Mouse (Mus musculus): Measurements from ENCODE around the gene Rnasek. TPM values are rescaled to one million over a fixed set of nuclear protein-coding genes. Genes with fewer than 3 reads are reported as not detected.

The Rnasek gene
- total RNA-seq (2021), result 100 to 1,000 TPM; 224 to 245 TPM
- long read RNA-seq, experiment 1, transcript Rnasek-201 (3 exons, 611 nt), result major isoform, 146 of 342 reads
- long read RNA-seq, experiment 1, transcript Rnasek-203 (2 exons, 465 nt), result minor isoform, 126 of 342 reads
- long read RNA-seq, experiment 1, partial matches to known transcripts, result 68 of 342 reads
- long read RNA-seq, experiment 1, other reads (novel, unspliced or antisense), result 0 of 342 reads
- long read RNA-seq, experiment 2, transcript Rnasek-203 (2 exons, 465 nt), result minor isoform, 45 of 146 reads
- long read RNA-seq, experiment 2, transcript Rnasek-201 (3 exons, 611 nt), result major isoform, 100 of 146 reads
- long read RNA-seq, experiment 2, partial matches to known transcripts, result 1 of 146 reads
- long read RNA-seq, experiment 2, other reads (novel, unspliced or antisense), result 0 of 146 reads

DNA sequence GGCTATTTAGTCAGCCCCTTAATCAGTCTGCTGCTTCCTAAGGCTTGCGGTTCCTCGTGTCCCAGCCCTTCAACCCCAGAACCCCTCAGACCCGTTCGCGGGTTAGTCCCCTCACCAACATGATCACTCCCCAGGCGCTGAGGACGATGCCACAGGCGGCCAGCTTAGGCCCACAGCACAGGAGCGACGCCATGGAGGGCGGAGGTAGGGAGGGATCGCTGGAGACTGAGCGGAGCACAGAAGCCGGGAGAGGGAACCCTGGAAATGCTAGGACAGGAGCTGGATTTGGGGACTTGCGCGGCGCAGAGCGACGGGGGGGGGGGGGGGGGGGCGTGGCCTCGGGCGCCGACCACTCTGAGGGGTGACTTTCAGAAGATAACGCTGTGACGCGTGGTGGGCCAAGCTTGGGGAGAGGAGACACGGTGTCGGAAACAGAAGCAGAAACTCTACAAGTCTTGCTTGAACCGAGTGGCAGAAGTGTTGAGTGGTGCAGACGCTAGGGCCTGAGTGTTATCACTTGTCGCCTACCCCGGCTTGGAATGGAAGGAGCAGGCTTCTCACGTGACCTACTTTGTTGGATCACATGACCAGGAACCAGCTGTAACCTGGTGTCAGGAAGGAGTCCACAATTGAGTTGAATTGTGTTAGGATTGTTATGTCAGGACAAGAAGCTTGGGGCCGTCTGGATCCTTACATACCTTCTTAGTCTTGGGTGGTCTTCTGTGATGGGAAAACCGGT, at the start of gene Rnasek, which contains the start of gene Gm21988:
TSS of gene Rnasek (minus strand) at position 302 of the 739 bp plus-strand sequence.
TSS of gene Gm21988 (minus strand) at position 290 of the 739 bp plus-strand sequence.
- DNase-seq, result peak; percentile 76 to 80

DNA sequence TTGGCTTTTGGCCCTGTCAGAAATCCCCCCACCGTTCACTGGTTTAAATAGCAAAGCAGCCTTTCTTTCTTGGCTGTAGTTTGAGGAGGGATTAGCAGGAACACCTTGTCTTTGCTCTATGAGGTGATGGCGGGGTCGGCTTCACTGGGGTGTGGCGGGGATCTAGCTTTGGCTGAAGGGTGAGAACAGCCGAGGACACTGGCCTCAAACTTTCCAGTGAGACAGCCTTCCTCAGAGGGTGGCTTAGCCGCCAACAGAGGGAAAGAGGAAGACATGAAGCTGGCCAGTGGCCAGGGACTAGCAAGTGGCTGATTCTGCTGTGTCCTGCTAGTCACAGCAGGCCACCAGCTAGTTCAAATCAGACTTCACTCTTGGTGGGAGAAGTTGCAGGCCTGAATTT, 49.6 kb upstream of the Rnasek start:
- peak; percentile 30 to 36 for DNase-seq

DNA sequence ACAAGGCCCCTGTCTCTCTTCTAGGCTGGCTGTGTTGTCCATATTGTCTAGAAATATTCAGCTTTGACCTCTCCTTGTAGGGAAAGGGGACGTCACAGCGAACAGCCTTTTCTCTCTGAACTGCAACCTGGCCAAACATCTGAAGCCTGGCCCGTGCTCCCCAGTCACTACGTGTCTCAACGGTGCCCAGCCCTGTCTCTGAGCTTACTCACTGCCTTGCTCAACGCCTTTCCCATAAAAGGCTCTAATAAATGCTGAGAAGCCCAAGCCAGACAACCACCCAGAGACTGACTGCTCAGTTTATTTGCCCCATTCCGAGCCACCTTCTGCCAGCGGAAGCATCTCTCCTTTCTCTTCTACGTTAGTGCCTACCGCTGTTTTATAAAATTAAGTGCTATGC, 48.5 kb upstream of the Rnasek start:
- no peak for DNase-seq

DNA sequence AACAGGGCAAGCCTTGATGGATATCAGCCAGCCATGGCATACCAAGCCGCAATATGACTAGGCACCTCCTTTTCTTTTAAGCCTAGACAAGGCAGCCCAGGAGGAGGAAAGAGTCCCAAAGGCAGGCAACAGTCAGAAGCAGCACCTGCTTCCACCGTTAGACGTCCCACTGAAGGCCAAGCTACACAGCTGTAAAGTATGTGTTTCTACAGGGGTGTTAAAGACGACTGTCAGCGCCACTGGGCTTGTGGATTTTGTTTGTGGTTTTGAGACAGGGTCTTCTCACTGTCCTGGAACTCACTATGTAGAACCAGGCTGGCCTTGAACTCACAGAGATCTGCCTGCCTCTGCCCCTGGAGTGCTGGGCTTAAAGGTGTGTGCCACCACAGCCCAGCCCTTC, 46.0 kb upstream of the Rnasek start:
- DNase-seq, result no peak

DNA sequence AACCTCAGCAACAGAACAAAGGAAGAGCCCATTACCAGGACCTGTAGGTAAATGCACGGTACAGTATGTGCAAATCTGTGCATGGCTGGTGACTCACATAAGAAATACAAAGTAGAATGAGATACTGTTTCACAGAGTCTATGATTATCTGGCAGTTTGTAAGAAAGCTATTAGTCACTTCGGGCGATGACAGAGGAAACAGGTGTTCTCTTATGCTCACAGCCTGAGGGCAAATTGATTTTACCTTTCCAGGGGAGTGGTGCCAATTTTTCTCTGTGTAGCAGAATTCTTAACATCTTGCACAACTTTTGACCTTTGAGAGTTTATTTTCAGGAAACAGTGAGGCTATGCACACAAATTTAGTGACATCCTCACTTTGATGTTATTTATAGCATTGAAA, 45.1 kb upstream of the Rnasek start:
- DNase-seq, result no peak

DNA sequence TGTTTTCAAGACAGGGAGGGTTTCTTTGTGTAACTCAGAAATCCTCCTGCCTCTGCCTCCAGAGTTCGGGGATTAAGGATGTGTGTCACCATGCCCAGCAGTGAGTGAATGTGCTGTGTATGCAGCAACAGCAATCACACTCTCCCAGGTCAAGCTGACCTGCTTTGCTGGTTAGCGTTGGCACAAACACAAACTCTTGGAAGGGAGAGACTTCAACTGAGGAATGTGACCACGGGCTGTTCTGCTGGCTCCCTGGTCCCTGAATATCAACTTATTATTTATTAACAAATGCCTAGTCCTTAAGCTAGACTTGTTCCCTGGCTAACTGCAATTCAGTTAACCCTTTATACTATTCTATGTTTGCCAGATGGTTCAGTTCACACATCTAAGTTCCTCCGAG, 44.0 kb upstream of the Rnasek start:
- DNase-seq, result no peak

DNA sequence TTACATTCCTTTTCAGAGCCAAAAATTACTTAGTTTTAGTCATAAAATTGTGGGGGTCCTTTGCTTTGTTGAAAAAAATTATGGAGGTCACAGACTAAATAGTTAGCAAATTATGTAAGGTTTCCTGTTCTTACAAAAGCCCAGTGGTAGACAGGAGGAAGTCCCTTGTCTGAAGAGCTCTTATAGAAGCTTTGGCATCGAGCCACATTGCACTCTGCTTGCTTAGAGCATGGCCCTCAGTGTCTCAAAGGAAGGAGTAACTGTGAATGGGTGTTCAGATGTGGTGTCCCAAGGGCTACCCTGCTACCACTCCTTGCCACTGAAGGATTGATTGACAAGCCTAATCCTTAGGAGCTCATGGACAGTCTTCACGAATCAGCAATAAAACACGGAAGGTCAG, 40.8 kb upstream of the Rnasek start:
- DNase-seq, result no peak

DNA sequence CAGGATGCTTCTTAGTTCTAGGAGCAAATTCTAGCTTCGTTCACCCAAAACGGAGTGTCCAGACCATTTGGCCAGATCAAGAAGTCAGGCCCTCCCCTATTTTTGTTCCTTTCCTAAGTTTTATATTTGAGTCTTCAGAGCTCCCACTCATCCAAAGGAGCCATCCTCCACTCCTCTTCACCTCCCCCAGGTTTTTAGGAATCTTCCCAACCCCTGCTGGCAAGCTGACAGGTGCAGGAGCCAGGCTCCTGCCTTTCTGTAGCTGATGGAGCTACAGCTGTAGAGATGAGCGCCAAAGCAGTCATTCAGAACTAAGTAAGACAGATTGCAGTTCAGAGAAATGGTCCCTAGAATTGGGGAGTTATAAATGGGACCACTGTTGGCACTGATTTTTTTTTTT, 39.3 kb upstream of the Rnasek start:
- no peak for DNase-seq

DNA sequence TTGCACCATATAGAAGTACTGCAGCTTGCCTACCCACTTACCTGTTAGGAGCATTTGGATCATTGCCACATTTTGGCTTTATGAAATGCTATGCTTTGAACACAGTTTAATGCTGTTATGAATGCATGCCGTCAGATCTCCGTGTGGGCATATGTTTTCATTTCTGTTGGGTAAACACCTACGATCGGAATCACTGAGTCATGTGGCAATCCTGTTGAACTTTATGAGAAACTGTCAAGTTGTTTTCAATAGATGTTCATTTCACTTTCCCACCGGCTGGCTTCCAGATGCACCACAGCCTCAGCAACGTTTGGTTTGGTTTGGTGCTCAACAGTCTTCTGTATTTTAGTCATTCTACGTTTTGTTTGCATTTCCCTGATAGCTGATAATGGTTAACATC, 32.0 kb upstream of the Rnasek start:
- no peak for DNase-seq

DNA sequence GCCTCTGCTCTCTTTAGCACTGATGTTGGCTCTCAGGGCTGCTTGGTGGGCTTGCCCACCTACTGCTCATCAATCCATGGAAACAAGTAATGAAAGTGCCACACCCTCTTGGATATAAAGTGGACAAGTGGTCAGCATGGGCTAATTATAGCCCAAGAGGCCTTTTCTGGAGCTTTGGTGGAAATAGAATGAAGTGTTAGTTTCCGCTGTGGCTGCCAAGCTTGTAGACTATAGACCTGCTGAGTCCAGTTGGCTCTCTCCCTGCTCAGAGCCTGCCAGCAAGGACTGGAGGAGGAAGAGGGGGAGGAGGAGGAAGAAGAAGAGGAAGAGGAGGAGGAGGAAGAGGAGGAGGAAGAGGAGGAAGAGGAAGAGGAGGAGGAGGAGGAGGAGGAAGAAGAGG, 26.8 kb upstream of the Rnasek start:
- DNase-seq, result no peak

DNA sequence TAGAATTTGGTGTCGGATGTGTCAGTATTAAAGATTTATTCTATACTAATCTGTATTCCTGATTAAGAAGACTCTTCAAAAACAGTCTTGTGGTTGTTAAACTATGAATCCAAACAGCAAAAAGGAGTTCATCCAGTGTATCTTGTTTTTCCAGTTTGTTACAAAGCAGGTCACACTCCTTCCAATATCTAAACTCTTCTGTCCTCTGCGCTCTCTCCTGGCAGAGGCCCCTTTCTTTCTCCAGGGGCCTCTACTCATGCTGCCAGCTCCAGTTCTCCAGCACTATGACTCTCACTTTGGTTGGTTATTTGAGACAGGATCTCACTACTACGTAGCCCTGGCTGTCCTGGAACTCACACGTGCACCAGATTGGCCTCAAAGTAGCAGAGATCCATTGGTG, 26.2 kb upstream of the Rnasek start:
- DNase-seq, result no peak

DNA sequence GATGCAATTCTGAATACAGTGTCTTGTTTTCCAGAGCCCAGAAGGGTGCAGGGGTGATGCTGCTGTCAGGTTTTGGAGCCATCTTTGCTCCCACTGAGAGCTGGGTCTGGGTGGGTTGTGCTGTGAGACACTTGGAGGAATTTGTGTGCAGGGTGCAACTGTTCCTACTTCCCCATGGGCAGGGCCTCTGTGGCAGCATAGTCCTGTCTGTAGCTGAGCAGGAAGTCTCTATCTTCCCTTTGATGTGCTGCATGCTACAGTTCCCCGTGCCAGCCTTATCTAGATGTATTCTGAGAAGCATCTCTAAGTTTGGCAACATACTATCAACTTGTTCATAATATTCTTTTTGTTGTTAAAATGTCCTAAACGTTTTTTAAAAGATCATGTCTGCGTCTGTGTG, 25.6 kb upstream of the Rnasek start:
- no peak for DNase-seq

DNA sequence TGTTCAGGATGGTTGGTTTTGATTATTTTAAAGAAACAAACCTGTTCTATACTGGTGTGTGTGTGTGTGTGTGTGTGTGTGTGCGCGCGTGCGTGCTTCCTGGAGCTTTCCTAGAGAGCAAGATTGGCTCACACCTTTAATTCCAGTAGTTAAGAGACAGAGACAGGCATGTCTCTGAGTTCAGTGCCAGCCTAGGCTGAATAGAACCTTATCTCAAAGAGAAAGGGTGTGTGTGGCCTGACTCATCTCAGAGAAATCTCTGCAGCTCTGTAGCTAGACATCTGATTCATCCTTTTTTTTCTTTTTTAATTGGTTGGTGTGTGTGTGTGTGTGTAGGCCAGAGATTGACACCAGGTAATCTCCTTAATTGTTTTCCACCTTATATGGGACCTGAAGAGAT, 19.4 kb upstream of the Rnasek start:
- DNase-seq, result no peak

DNA sequence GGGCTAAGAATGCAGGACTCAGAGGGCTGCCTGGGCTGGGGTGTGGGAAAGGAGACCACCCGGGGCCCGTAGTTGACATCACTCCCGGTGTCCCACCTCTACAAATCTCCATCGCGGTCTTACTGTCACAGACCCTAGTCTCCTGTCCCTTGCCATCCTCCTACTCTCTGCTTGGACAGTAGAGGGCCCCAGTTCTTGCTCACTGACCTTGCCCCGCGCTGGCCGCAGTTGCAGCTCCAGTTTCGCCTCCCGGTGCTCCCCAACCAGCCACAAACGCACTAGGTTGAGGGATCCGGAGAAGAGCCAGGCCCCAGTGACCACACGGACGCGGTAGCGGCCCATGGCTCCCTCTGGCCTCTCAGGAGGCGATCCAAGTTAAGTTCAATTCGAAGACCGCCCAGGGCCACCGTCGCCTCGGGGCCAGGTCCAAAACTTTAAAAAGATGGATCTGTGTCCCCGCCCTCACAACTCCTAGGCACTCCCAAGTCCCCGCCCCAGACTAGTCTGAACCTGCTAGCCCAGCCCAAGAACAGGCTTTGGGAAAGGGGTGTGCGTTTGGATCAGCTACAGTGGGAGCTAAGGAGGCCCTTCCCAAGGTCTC, 15.4 kb upstream of the Rnasek start, which contains the start of gene Alox12:
TSS of gene Alox12 (minus strand) at position 423 of the 601 bp plus-strand sequence.
- DNase-seq, result peak; percentile 71 to 77

DNA sequence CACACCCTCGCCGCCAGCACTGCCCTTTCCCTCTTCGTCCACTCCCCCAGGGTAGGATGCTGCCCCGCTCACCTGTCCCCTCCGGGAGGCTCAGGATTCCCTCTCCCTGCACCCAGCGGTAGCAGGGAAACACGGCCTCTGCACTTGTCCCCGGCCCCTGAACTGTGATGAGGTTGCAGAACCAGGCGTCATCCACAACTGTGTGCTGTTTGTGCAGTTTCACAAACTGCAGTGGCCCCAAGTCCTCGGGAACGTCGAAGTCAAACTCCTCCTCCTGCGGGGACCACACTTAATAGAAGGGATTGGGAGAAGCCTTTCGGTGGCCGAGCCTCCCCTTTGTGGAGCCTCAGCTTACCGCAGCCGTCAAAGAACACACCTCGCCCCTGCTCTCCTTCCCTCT, 14.7 kb upstream of the Rnasek start:
- DNase-seq, result no peak

DNA sequence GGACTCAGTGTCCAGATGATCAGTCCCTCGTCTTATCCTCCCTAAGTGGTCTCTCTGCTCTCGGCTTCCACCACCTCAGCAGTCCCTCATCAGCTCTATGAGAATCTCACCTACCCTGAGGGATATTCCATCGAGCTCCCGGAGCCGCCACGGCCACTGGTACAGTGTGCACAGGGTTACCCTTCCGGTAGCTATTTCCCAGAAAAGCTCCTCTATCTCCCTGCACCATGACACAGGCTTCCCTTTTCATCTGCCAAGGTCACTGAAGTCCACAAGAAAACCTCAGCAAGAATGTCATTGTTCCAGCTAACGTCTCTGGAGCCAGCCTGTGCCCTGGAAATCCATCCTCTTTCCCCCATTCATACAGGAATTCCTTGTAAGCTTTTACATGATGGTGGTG, 12.2 kb upstream of the Rnasek start:
- DNase-seq, result no peak

DNA sequence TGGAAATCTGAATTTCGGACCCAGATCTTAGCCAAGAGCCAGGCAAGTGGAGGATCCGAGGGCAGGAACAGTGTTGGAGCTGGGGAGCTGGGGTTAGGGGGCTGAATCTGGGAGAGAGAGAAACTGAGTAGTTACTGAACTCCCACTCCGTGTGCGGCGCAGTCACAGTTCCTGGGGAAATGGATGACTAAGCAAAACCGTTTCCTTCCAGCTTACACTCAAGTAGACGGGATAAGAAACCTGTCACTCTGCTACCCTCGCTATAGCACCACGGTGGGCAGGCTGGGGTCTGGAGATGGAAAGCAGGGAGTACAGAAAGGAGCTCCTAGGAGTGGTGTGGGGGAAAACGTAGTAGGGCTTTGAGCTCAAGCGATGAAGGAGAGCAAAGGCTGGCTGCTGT, 10.5 kb upstream of the Rnasek start:
- no peak for DNase-seq

DNA sequence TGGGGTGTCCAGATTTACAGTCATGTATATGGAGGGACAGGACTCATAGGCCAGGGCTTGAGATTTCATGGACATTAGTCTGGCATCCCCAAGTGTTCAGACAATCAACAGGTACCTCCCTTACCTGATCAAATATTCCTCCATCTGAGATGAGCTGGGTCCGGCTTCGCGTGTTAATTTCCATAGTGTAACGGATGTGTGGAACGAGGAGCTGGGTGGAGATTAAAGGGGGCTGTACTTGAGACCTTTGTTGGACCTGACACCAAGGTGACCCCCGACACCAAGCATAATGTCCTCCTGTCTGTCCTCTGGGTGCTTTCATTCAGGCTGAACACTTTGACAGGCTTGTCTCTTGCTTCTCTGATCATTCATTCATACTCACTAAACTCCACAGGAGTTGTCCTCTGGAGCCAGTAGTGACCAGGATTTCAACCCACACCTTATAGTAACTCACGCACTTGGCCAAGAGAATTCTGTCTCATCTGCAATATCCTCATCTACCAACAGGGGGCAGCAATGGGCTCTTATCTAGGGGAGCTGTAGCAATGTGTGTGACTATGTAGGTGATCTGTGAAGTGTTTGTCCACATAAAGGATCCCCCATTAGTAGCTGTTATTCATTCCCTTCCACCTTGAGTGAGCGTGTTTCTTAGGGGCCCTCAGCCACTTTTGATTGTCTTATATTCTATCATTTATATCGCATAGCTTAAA, 7.6 kb upstream of the Rnasek start:
- DNase-seq, result peak; percentile 65 to 82

DNA sequence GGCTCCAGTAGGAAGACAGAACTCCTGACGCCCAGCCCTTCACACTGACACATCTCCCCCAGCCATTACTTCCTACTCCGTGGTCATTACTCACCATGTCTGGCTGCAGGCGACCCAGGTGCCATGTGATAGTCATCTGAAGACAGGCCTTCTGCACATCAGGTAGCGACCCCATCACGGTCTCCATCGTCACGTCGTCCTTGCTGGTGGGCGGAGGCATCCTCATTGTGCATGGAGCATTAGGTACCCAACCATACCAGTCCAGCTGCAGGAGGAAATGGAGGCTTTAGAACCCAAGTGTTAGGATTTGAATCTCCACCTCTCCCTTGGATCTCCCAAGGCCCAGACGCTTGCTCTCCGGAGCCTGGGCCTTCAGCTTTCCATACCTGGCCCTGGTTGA, 2.9 kb upstream of the Rnasek start:
- DNase-seq, result no peak

DNA sequence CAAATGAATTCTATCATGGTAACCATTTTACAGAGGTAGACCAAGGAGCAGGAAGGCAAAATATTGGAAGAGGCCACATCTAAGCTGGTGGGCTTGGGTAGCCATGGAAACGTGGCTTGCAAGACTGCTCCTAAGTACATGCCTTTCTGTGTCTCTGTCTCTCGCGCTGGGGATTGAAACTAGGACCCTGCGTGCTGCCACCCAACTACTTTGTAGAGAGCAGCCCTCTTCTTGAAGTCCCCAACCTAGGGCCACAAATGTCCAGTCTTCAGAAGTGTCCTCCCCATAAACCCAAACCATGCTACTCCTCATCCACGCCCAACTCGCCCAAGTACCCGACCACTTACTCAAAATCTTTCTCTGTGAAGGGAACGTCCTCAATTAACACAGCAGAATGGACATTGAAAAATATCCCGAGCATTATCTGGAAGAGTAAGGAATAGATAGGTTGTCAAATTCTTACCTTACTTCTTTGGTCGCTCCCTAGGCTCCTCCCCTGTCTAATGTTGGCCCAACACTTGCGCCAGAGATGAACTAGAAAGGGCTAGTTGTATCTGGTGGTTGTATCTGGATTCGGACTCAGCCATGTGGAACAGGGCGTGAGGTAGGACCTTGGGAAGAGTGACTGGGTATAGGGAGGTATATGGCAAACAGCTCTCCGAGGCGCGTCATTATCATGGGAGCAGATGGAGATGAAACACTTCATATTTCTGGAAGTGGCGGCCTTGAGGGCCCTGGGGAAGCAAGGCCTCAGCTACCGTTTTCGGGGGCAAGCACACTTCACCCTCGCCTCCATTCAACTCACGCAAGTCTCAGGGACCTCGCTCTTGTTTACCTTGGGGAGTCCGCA, 826 bp downstream of the Rnasek start:
- peak in 1 of 2 experiments; percentile 22 for DNase-seq

DNA sequence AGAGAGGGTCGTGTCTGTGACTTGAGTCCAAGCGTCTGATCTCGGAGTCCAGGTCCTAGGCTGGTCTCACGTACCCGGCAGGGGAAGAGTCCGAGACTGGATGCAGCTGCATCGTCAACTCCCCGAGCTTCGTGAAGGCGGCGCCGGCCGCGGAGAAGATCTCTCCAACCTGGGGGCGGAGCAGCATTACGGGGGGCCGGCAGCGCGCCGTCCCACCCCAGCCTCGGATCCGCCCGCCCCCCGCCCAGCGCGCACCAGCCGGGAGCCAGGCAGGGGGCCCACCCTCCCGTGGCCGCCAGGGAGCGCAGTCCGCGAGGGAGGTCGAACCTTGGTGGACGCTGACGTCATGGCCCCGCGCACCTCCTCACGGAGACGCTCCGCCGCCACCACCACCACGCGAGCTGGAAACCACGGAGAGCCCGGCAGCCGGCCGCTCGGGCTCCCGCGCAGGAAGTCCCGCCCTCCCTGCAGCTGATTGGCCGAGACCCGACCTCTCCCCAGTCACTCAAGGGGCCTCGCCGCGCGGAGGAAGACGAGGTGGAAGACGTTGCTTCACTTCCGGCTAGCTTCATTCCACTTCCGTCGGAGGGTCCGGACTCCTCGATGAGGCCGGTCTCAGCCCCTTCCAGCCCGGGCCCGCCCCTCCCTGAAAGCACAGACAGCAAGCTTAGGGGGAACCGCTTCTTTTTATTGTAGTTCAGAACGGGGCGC, 2.0 kb downstream of the Rnasek start, which contains the start of gene 0610010K14Rik:
TSS of gene 0610010K14Rik (minus strand) at position 458 of the 711 bp plus-strand sequence.
- peak; percentile 98 to 99 for DNase-seq

All from adrenal gland, postnatal 36 days (tissue).